In genomic region chr12:12842247-12842957, GRCm38 (mm10) we compare ENCODE assay signal across 14 mouse cellular contexts.
DNase-seq lines count a peak whose midpoint lies in the region; ATAC-seq and TF ChIP-seq lines count a peak whose summit lies in the region.
"Had no signal": no experiment of that assay in that cellular context is flagged by ENCODE, and none has a peak within 500 bp of the region (broad histone marks: within the 10 kb centered on the region; RNA-seq: fewer than 3 reads in every experiment).

No protein-coding gene starts in this region.

- peak overlapping the region; percentile 12; the same call in 1 of the 2 replicates for H3K4me2 ChIP-seq in intestine, embryonic 14.5 days (ENCODE audit: low read length)
- H3K4me2 ChIP-seq in intestine, postnatal 0 days (replicated peaks; ENCODE audit: low read depth) = no peak overlapping the region
- no peak overlapping the region for H3K4me2 ChIP-seq in embryonic facial prominence, embryonic 13.5 days
- H3K4me2 ChIP-seq: embryonic facial prominence, embryonic 15.5 days had no signal

- H3K27ac ChIP-seq in intestine, embryonic 14.5 days (ENCODE audit: low read depth) = no peak overlapping the region
- H3K27ac ChIP-seq in intestine, postnatal 0 days (ENCODE audit: low read depth, low read length) = no peak overlapping the region
- no peak overlapping the region; the same call in 1 of the 2 replicates for H3K27ac ChIP-seq in embryonic facial prominence, embryonic 13.5 days
- H3K27ac ChIP-seq: embryonic facial prominence, embryonic 15.5 days had no signal

- H3K4me1 ChIP-seq in intestine, embryonic 14.5 days (replicated peaks; ENCODE audit: control insufficient read depth, insufficient read depth, low read length) = peaks cover 21% of the 10 kb centered on the region
- no peaks in the 10 kb centered on the region for H3K4me1 ChIP-seq in intestine, postnatal 0 days (replicated peaks; ENCODE audit: control insufficient read depth, insufficient read depth, low read length)
- peaks cover 21% of the 10 kb centered on the region for H3K4me1 ChIP-seq in embryonic facial prominence, embryonic 13.5 days

- no peak overlapping the region for H3K9ac ChIP-seq in intestine, embryonic 14.5 days (ENCODE audit: low read length)
- H3K9ac ChIP-seq in intestine, postnatal 0 days (ENCODE audit: low read depth, low read length) = no peak overlapping the region
- peak overlapping the region; percentile 17; the same call in 1 of the 2 replicates for H3K9ac ChIP-seq in embryonic facial prominence, embryonic 13.5 days
- H3K9ac ChIP-seq: embryonic facial prominence, embryonic 15.5 days had no signal

- H3K36me3 ChIP-seq in intestine, embryonic 14.5 days (ENCODE audit: control insufficient read depth, insufficient read depth, low read length) = no peaks in the 10 kb centered on the region
- H3K36me3 ChIP-seq in intestine, postnatal 0 days (ENCODE audit: control insufficient read depth, insufficient read depth) = no peaks in the 10 kb centered on the region
- H3K36me3 ChIP-seq in embryonic facial prominence, embryonic 13.5 days = no peaks in the 10 kb centered on the region
- H3K36me3 ChIP-seq: embryonic facial prominence, embryonic 15.5 days had no signal

- TF ChIP-seq POLR2A in brain, embryonic 14.5 days (IDR thresholded peaks at IDR 0.05; ENCODE audit: borderline replicate concordance, extremely low read depth, insufficient read depth, insufficient read length, poor library complexity, severe bottlenecking) = no peak

- no peak for DNase-seq in intestine, embryonic 14.5 days (ENCODE audit: low spot score)
- DNase-seq in brain, embryonic 14.5 days (ENCODE audit: low read depth) = peak; percentile 39
- peak; percentile 44 for DNase-seq in mesoderm, embryonic 11.5 days (ENCODE audit: low read depth, low spot score)
- no peak for DNase-seq in layer of hippocampus, postnatal 10 days (ENCODE audit: low spot score in 2 of 2)
- no peak for DNase-seq in heart, postnatal 14 days
- DNase-seq in adrenal gland, postnatal 36 days = no peak
- DNase-seq: adrenal gland, adult 8-10 months; gastrocnemius, postnatal 10 days; liver; thymus, postnatal 4 days had no signal

- no peak for ATAC-seq in intestine, embryonic 14.5 days (replicated peaks; ENCODE audit: low FRiP score, low TSS enrichment, low read depth)
- ATAC-seq in intestine, postnatal 0 days = no peak
- no peak for ATAC-seq in embryonic facial prominence, embryonic 13.5 days (ENCODE audit: insufficient number of reproducible peaks, insufficient read depth, low FRiP score, low TSS enrichment, low read depth)
- ATAC-seq: lung, postnatal 0 days had no signal

- intact Hi-C loops in heart, postnatal 14 days (cut with DNase I) = no loop called here

- no peak overlapping the region for H3K4me3 ChIP-seq in intestine, embryonic 14.5 days (ENCODE audit: low read depth, low read length)
- no peak overlapping the region for H3K4me3 ChIP-seq in intestine, postnatal 0 days (ENCODE audit: low read depth, low read length)
- no peak overlapping the region for H3K4me3 ChIP-seq in embryonic facial prominence, embryonic 13.5 days
- H3K4me3 ChIP-seq: embryonic facial prominence, embryonic 15.5 days had no signal

- H3K27me3 ChIP-seq in intestine, embryonic 14.5 days (replicated peaks; ENCODE audit: control insufficient read depth, insufficient read depth, low read length) = no peaks in the 10 kb centered on the region
- no peaks in the 10 kb centered on the region for H3K27me3 ChIP-seq in intestine, postnatal 0 days (replicated peaks; ENCODE audit: control insufficient read depth, insufficient read depth, low read length)
- H3K27me3 ChIP-seq in embryonic facial prominence, embryonic 13.5 days = no peaks in the 10 kb centered on the region
- H3K27me3 ChIP-seq: embryonic facial prominence, embryonic 15.5 days had no signal

- TF ChIP-seq CTCF in intestine, postnatal 0 days (IDR thresholded peaks at IDR 0.05; ENCODE audit: low read depth) = no peak
- TF ChIP-seq CTCF in brain, embryonic 14.5 days (IDR thresholded peaks at IDR 0.05; ENCODE audit: borderline replicate concordance, extremely low read depth, insufficient read depth, insufficient read length) = no peak

- 24% methylated on average over 17 of the region's 17 CpGs for WGBS in intestine, embryonic 14.5 days
- 33% methylated on average over 17 of the region's 17 CpGs for WGBS in intestine, postnatal 0 days
- 24% methylated on average over 17 of the region's 17 CpGs for WGBS in embryonic facial prominence, embryonic 13.5 days

- no peaks in the 10 kb centered on the region for H3K9me3 ChIP-seq in intestine, embryonic 14.5 days (ENCODE audit: control insufficient read depth, low read length)
- H3K9me3 ChIP-seq in intestine, postnatal 0 days (ENCODE audit: control insufficient read depth) = no peaks in the 10 kb centered on the region
- H3K9me3 ChIP-seq in embryonic facial prominence, embryonic 13.5 days = no peaks in the 10 kb centered on the region
- H3K9me3 ChIP-seq: embryonic facial prominence, embryonic 15.5 days had no signal

Comparison
In these comparisons a context has a peak if more than half of its experiments do, and no peak if none do; other contexts are left out.
1. DNase-seq: peak in brain, embryonic 14.5 days (single experiment) and mesoderm, embryonic 11.5 days (single experiment); none in intestine, embryonic 14.5 days (single experiment), layer of hippocampus, postnatal 10 days (0 of 2), heart, postnatal 14 days (0 of 2) and adrenal gland, postnatal 36 days (0 of 2).